Mouse (Mus musculus) liver, embryonic 16.5 days (tissue): ENCODE data around the gene Gm10972. TPM values are rescaled to one million over a fixed set of nuclear protein-coding genes. Genes with fewer than 3 reads are reported as not detected.
"Not testable (repeated sequence)": the region's sequence is repeated elsewhere in the genome, so short reads cannot be mapped to it uniquely, and the experiment has no call there.

Experiments used
- ATAC-seq: fragments of 200-750 bp; cut with Nextera tagmentation; 2 replicates; pipeline ENCODE4 v1.8.0; 2017; ENCODE audit warnings: low read depth, mild to moderate bottlenecking, moderate number of reproducible peaks, moderate library complexity
- H3K27ac ChIP-seq: fragments of 300-500 bp; sonication (generic); 2 replicates; pipeline ENCODE4 v1.5.1; 2014; ENCODE audit warnings: mild to moderate bottlenecking, low read length
- H3K27me3 ChIP-seq: fragments of 300-500 bp; sonication (generic); 2 replicates; pipeline ENCODE4 v1.6.1; 2014; ENCODE audit warnings: low read depth, low read length, mixed read lengths; ENCODE audit not compliant: control insufficient read depth, insufficient read depth
- H3K36me3 ChIP-seq: fragments of 300-500 bp; sonication (generic); 2 replicates; pipeline ENCODE4 v1.6.1; 2014; ENCODE audit warnings: mild to moderate bottlenecking; ENCODE audit not compliant: control insufficient read depth, insufficient read depth
- H3K4me1 ChIP-seq: fragments of 300-500 bp; sonication (generic); 2 replicates; pipeline ENCODE4 v1.6.1; 2014; ENCODE audit warnings: low read depth, low read length, mixed read lengths; ENCODE audit not compliant: control insufficient read depth
- H3K4me2 ChIP-seq: fragments of 300-500 bp; sonication (generic); 2 replicates; pipeline ENCODE4 v1.6.1; 2014; ENCODE audit warnings: low read depth, low read length, mixed read lengths
- H3K4me3 ChIP-seq: fragments of 300-500 bp; sonication (generic); 2 replicates; pipeline ENCODE4 v1.5.1; 2014; ENCODE audit warnings: low read depth, mild to moderate bottlenecking, low read length
- H3K9ac ChIP-seq: fragments of 300-500 bp; sonication (generic); 2 replicates; pipeline ENCODE4 v1.6.1; 2014; ENCODE audit warnings: low read depth, low read length
- H3K9me3 ChIP-seq: fragments of 300-500 bp; sonication (generic); replicated peaks from 2 replicates; pipeline ENCODE4 v1.6.1; 2016; ENCODE audit warnings: low read length; ENCODE audit not compliant: control insufficient read depth
- WGBS: fragments of 180-500 bp; shearing (Covaris S2); extraction: QIAGEN DNeasy Blood & Tissue Kit; methylation state at CpG from one replicate; pipeline ENCODE4 v1.1.7; 2014; ENCODE audit not compliant: insufficient replicate concordance; 5-methylcytosine and 5-hydroxymethylcytosine counted together
- polyA plus RNA-seq: library from polyadenylated mRNA; unstranded; fragments of >200 nt; fragmentation: Nextera tagmentation; extraction: Ambion mirVana; gene quantifications from 2 replicates; pipeline ENCODE4 v1.2.1, GENCODE M21; 2015

The Gm10972 gene
- polyA plus RNA-seq, result not detected in 2 replicates

GRCm38 (mm10) chr3:94642495-94643162, at the start of gene Gm10972:
Gene Gm10972, plus strand, starts transcription at chr3:94643112.
- WGBS, result 67% methylated on average over 2 of the region's 2 CpGs
- not testable (repeated sequence) for ATAC-seq, H3K27ac ChIP-seq, H3K4me2 ChIP-seq, H3K4me1 ChIP-seq, H3K9ac ChIP-seq, H3K4me3 ChIP-seq, H3K9me3 ChIP-seq, H3K27me3 ChIP-seq, H3K36me3 ChIP-seq

GRCm38 (mm10) chr3:94595871-94596287, 47.0 kb upstream of the Gm10972 start:
- H3K9me3 ChIP-seq, result no peaks in the 10 kb centered on the region

GRCm38 (mm10) chr3:94597224-94597779, 45.6 kb upstream of the Gm10972 start:
- WGBS, result 15% methylated on average over 3 of the region's 3 CpGs
- peak; percentile 81 for ATAC-seq
- no peaks in the 10 kb centered on the region; the same call in 1 of the 2 replicates for H3K4me1 ChIP-seq
- no peaks in the 10 kb centered on the region for H3K27me3 ChIP-seq
- H3K36me3 ChIP-seq, result no peaks in the 10 kb centered on the region
- no peak overlapping the region for H3K27ac ChIP-seq
- no peak overlapping the region for H3K9ac ChIP-seq
- no peaks in the 10 kb centered on the region for H3K9me3 ChIP-seq
- H3K4me3 ChIP-seq, result no peak overlapping the region
- no peak overlapping the region for H3K4me2 ChIP-seq

More at GRCm38 (mm10) chr3:94595871-94596287, 47.0 kb upstream of the Gm10972 start:
- no peak for ATAC-seq
- Histone ChIP-seq H3K9ac (no peak overlapping the region), H3K27ac (no peak overlapping the region), H3K27me3 (no peaks in the 10 kb centered on the region), H3K4me3 (no peak overlapping the region), H3K4me1 (no peaks in the 10 kb centered on the region; the same call in 1 of the 2 replicates), H3K4me2 (no peak overlapping the region), H3K36me3 (no peaks in the 10 kb centered on the region)
- 53% methylated on average over 6 of the region's 6 CpGs for WGBS

- H3K9me3 ChIP-seq, result no peaks in the 10 kb centered on the region
- no peaks in the 10 kb centered on the region; the same call in 1 of the 2 replicates for H3K4me1 ChIP-seq
- no peaks in the 10 kb centered on the region for H3K27me3 ChIP-seq
- ATAC-seq, result no peak
- 0% methylated on average over 4 of the region's 4 CpGs for WGBS
- H3K9ac ChIP-seq, result no peak overlapping the region
- H3K4me3 ChIP-seq, result no peak overlapping the region
- no peak overlapping the region for H3K4me2 ChIP-seq
- H3K27ac ChIP-seq, result no peak overlapping the region
- no peaks in the 10 kb centered on the region for H3K36me3 ChIP-seq
These were observed 41.0 kb upstream of the Gm10972 start for GRCm38 (mm10) chr3:94601959-94602358.

- 51% methylated on average over 3 of the region's 3 CpGs for WGBS
- Histone ChIP-seq H3K4me3 (no peak overlapping the region), H3K27me3 (no peaks in the 10 kb centered on the region)
These were observed 33.3 kb upstream of the Gm10972 start for GRCm38 (mm10) chr3:94609621-94610020.

GRCm38 (mm10) chr3:94610581-94610980, 32.3 kb upstream of the Gm10972 start:
- WGBS, result 63% methylated on average over 2 of the region's 2 CpGs
- no peak overlapping the region for H3K27ac ChIP-seq

More at GRCm38 (mm10) chr3:94609621-94610020, 33.3 kb upstream of the Gm10972 start:
- no peaks in the 10 kb centered on the region for H3K36me3 ChIP-seq
- no peak overlapping the region for H3K27ac ChIP-seq
- no peaks in the 10 kb centered on the region for H3K9me3 ChIP-seq
- H3K4me2 ChIP-seq, result no peak overlapping the region
- 0 out of 2 replicates have a peak, but pooled peaks cover 2% of the 10 kb centered on the region for H3K4me1 ChIP-seq
- no peak for ATAC-seq
- no peak overlapping the region for H3K9ac ChIP-seq

GRCm38 (mm10) chr3:94611343-94611742, 31.6 kb upstream of the Gm10972 start:
- H3K4me3 ChIP-seq, result no peak overlapping the region
- 0 out of 2 replicates have a peak, but pooled peaks cover 2% of the 10 kb centered on the region for H3K4me1 ChIP-seq
- no peak overlapping the region for H3K27ac ChIP-seq
- no peak overlapping the region for H3K4me2 ChIP-seq
- no peaks in the 10 kb centered on the region for H3K9me3 ChIP-seq
- H3K36me3 ChIP-seq, result no peaks in the 10 kb centered on the region
- WGBS, result 53% methylated on average over 4 of the region's 4 CpGs
- H3K27me3 ChIP-seq, result no peaks in the 10 kb centered on the region
- no peak for ATAC-seq
- no peak overlapping the region for H3K9ac ChIP-seq

More at GRCm38 (mm10) chr3:94610581-94610980, 32.3 kb upstream of the Gm10972 start:
- Histone ChIP-seq H3K9ac (no peak overlapping the region), H3K27me3 (no peaks in the 10 kb centered on the region), H3K4me3 (no peak overlapping the region), H3K4me2 (no peak overlapping the region), H3K36me3 (no peaks in the 10 kb centered on the region), H3K9me3 (no peaks in the 10 kb centered on the region), H3K4me1 (0 out of 2 replicates have a peak, but pooled peaks cover 2% of the 10 kb centered on the region)
- no peak for ATAC-seq

- H3K4me2 ChIP-seq, result no peak overlapping the region
- H3K9me3 ChIP-seq, result no peaks in the 10 kb centered on the region
- H3K4me3 ChIP-seq, result no peak overlapping the region
- WGBS, result 63% methylated on average over 5 of the region's 5 CpGs
- 0 out of 2 replicates have a peak, but pooled peaks cover 2% of the 10 kb centered on the region for H3K4me1 ChIP-seq
- no peaks in the 10 kb centered on the region for H3K36me3 ChIP-seq
- ATAC-seq, result no peak
- H3K27ac ChIP-seq, result no peak overlapping the region
- no peak overlapping the region for H3K9ac ChIP-seq
- H3K27me3 ChIP-seq, result no peaks in the 10 kb centered on the region
These were observed 31.1 kb upstream of the Gm10972 start for GRCm38 (mm10) chr3:94611834-94612233.

GRCm38 (mm10) chr3:94612274-94612673, 30.6 kb upstream of the Gm10972 start:
- WGBS, result 42% methylated on average over 1 of the region's 1 CpGs
- H3K27ac ChIP-seq, result no peak overlapping the region
- 0 out of 2 replicates have a peak, but pooled peaks cover 2% of the 10 kb centered on the region for H3K4me1 ChIP-seq
- ATAC-seq, result no peak
- H3K4me2 ChIP-seq, result no peak overlapping the region
- H3K27me3 ChIP-seq, result no peaks in the 10 kb centered on the region
- H3K4me3 ChIP-seq, result no peak overlapping the region
- H3K9ac ChIP-seq, result no peak overlapping the region
- no peaks in the 10 kb centered on the region for H3K9me3 ChIP-seq
- H3K36me3 ChIP-seq, result no peaks in the 10 kb centered on the region
